Mouse (Mus musculus): ENCODE measurements around the gene Il4i1.

Gene Il4i1

DNA sequence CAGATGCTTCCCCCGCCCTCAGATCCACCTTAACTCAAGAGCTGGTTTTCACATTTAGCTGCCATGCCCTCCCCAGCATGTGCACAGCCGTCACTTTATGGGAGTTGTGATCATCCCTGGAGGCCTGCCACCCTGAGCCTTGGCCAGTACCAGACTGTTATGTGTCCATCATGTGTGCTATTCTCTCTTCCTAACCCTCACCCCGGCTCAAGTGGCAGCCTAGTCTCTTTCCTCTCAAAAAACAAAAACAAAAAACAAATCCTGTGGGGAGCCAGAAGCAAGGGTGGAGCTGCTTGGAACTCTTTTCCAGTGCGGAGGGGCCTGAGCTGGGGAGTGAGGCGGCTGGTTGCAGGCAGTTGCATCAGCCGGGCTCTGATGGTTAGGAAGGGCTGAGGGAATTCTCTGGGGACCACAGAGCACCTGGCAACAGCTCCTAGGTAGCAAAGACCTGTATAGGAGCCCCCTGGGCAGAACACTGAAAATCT is 2.6 kb downstream of the Il4i1 start:
- no peak for DNase-seq (ENCODE audit: low read depth, low spot score)

DNA sequence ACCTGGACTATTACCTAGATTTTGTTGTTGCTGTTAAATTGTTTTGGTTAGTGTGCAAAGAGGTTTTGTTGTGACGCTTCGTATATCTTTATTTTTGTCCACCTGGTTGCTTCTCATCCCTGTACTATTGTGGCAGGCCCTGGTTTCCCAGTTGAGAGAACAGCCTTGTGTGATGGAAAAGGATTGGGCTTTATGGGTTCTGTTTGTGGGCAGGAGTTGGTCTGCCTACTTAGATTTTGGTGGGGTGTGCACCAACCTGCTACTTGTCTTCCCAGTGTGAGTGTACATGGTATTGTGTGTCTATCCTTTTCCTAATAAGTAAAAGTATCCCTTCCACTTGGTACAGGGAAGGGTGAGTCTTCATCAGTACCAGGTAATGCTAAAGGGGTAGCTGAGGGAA is 3.2 kb downstream of the Il4i1 start:
- no peak for DNase-seq (ENCODE audit: low read depth, low spot score)

DNA sequence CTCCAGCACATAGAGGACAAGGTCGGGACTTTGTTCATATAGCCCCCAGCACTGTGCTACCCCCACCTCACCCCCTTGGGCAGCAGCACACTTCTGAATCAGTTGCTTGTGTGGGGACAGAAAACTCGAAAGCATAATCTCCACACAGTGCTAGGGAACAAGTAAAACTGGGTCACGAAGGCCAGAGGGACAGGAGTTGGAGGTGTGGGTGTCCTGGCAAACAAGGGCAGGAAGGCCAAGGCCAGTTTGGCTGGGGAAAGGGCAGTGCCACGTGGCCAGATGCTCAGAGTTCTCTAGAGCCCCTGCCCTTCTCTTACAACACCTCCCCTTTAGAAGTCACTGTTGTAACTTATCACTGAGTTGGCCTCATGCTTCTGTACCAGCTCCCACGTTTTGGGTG is 3.7 kb downstream of the Il4i1 start:
- no peak for DNase-seq (ENCODE audit: low read depth, low spot score)

DNA sequence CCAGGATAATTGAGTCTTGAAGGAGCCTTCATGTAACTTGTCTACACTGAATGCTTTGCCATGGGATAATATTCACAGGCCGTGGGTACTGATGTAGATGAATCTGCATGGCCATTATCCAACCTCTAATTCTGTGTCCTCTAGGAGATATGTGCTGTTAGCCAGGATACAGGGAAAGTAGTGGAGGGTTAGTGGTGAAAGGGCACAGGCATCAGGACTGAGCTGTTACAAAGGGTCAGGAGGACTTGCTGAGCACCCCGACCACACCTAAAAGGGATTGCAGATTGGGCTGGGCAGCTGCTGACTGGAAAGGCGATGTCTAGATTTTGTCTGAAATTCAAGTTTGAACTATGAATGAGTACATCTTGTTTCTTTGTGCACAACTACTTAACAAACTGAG is 4.3 kb downstream of the Il4i1 start:
- DNase-seq (ENCODE audit: low read depth, low spot score): no peak

DNA sequence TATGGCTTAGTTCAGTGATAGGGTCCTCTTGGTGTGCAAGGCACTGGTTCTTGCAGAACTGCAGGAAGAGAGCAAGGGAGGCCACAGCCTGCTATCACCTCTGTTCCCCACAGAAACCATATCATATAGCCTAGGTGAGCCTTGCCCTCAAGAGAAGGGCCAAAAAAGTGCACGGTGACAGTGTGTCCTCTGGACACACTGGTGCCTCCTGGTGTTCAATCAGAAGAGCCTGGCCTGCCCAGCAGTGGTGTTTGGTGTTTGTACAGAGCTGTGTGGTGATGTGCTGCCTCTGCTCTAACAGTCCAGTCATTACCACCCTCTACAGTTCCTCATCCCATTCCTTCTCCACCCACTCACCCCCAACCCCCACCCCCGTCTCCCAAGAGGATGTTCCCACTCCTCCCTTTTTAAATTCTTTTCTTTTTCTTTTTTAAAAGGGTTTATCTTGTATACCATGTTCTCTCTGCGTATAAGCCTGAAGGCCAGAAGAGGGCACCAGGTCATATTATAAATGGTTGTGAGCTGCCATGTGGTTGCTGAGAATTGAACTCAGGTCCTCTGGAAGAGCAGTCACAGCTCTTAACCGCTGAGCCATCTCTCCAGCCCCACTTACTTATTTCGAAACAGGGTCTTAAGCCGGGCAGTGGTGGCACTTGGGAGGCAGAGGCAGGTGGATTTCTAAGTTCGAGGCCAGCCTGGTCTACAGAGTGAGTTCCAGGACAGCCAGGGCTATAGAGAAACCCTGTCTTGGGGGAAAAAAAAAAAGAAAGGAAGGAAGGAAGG is 5.7 kb downstream of the Il4i1 start:
- DNase-seq (ENCODE audit: low read depth, low spot score): no peak

DNA sequence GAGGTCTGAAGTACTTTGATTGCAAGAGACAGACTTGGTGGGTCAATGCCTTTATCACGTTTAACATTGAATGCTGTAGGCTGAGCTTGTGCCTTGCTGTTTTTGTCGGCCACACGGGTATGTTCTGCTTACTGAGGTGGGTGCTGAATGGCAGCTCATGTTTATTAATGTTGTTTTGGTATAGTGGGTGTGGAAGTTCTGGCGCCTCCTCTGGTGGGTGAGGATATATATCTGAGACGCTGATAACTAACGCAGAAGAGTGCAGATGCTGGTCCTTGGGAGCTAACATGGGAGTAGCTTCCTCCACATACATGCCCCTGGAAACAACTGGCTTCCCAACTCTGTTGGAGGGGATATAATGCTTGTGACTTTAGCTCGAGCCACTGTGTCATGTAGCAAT is 7.2 kb downstream of the Il4i1 start:
- no peak for DNase-seq (ENCODE audit: low read depth, low spot score)

DNA sequence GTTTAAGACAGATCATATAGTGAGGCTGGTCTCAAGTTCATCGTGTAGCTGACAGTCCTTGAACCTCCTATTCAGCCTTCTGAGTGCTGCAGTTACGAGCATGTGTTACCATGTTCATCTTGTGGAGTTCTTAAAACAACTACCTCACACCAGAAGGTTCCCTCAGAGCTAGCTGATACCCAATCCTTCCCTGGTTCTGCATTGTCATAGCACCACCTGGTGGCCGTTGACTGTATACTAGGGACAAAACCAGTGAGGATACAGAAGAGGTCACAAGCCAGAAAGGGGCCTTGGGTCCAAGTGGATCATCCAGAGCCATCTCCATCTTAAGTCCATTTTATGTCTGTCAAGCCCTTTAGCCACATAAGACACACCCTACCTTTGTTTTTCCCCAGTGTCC is 8.7 kb downstream of the Il4i1 start:
- DNase-seq (ENCODE audit: low read depth, low spot score): peak; percentile 72

DNA sequence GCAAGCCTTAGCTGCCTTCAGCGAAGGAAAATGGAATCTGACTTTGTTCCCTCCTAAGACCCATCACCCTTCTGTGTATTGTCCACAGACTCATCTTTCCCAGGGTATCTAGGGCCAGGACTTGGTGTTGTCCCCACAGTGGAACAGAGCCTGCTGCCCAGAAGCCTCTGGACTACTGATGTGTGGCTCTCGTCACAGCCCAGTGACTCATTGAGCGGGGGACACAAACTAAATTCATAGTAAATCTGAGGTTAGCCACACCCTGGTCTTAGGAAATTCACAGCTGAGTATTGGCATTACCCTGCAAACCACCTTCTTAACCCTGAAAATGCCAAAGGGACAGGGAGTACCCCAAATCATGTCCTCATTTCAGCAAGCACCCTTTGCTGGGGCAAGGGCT is 10.6 kb downstream of the Il4i1 start:
- DNase-seq (ENCODE audit: low read depth, low spot score): no peak

DNA sequence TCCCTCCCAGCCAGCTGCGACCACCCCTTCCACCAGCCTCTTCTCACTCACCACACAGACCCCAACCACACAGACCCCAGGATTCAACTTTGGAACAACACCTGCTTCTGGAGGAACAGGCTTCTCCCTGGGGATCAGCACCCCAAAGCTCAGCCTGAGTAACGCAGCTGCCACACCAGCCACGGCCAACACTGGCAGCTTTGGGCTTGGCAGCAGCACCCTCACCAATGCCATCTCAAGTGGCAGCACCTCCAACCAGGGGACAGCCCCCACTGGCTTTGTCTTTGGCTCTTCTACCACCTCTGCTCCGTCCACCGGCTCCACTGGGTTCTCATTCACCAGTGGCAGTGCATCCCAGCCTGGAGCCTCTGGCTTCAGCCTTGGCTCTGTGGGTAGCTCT is 12.5 kb downstream of the Il4i1 start:
- DNase-seq (ENCODE audit: low read depth, low spot score): no peak

DNA sequence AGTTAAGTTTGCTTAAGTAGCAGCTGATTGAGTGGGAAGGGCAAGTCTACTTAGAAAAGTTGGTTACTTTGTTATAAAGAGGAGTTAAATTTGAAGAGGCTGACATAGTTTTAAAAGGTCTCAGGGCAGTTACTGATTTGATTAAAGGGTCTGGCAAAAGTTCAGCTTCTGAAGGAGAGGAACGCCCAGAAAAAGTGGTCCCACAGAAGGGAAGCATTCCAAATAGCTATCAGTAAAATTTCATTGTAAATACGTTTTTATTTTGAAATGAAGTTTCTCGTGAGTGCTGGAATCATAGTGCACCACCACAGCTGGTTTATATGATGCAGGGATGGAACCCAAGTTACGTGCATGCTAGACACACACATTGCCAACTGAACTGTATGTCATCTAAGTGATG is 16.6 kb downstream of the Il4i1 start:
- DNase-seq (ENCODE audit: low read depth, low spot score): no peak

DNA sequence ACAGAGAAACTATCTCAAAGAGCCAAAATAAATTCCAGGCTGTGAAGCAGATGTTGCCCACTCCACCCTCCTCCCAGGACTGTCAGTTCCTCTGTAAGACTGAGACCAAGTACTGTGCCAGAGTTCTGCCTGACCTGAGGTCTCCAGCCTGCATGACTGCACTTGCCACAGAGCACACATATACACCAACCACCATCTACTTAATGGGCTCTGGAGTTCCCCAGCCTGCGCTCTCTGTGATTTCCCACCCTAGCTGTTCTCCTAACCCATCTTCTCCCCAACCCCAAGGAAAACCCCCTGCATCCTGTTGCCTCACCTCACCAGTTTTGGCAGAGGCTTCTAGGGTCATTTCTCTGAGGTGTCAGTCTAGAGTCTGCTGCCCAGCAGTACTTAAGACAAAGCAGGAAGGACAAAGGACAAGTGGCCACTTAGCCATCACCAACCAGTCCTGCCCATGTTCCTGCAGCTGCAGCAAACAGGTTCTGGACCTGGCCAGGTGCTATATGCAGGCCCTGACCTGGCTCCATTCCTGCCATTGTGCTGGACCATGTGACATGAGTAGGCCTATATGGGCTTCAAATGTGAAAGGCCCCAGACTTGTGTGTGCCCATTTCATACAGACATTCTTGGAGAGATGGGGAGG is 19.3 kb downstream of the Il4i1 start:
- DNase-seq (ENCODE audit: low read depth, low spot score): no peak

DNA sequence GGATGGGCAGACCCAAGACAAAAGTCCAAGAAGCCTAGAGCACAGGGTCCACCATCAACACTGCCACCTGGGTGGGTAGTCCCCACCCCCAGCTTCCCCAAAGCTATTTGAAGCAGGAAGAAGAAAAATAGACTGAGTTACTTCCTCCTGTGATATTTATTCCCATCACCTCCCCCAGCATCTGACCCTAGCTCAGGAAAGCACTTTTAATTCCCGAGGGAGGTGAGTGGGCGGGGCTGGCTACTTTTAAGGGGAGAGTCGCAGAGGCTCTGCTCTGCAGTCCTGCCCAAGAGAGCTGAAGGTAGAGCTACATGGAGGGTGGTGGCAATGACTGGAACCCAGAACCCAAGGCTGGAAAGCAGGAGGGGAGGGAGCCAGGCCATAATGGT is 19.8 kb downstream of the Il4i1 start:
- no peak for DNase-seq (ENCODE audit: low read depth, low spot score)

DNA sequence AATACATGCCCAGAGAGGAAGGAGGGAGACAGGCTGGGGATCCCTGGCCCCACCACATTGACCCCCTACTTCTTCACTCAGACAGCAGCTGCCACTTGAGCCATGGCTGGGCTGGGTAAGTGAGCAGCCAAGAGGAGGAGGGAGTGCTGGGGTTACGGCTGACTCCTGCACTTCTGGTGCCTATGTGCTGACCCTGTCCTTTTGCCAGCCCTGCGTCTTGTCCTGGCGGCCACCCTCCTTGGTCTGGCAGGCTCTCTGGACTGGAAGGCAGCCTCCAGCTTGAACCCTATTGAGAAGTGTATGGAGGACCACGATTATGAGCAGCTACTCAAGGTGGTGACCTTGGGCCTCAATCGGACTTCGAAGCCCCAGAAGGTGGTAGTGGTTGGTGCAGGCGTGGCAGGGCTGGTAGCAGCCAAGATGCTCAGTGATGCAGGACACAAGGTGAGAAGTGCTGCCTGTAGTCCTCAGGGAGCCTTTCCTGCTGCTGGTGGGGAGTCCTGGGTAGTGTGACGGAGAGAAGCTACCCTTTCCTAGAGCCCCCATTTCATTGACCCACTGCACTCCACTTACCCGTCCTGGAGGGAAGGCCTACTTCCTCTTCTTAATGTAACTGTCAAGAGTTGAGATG is 20.4 kb downstream of the Il4i1 start:
- no peak for DNase-seq (ENCODE audit: low read depth, low spot score)

DNA sequence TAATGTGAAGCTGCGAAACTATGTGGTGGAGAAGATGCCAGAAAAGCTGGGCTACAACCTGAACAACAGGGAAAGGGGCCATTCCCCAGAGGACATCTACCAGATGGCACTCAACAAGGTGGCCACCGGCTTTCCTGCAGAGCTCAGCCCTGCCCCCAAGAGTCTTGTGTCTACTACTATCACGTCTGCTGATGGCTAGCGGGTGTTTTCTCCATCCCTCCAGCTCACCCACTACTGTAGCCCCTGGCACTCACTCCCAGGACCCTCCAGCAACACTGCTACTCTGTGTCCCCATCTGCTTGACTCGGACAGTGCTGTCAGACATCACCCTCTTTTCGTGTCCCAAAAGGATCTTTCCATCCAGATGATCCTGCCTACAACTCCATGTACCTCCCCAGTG is 21.9 kb downstream of the Il4i1 start:
- DNase-seq (ENCODE audit: low read depth, low spot score): no peak

DNA sequence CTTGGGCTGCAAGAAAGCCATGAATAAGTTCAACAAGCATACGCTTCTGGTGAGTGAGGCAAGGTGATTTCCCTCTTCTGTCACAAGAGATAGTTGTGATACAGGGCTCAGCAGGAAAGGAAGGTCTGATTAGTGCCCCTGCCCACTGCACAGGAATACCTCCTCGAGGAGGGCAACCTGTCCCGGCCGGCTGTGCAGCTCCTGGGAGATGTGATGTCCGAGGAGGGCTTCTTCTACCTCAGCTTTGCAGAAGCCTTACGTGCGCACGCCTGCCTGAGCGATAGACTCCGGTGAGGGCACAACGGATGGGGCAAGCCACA is 22.9 kb downstream of the Il4i1 start:
- DNase-seq (ENCODE audit: low read depth, low spot score): no peak

DNA sequence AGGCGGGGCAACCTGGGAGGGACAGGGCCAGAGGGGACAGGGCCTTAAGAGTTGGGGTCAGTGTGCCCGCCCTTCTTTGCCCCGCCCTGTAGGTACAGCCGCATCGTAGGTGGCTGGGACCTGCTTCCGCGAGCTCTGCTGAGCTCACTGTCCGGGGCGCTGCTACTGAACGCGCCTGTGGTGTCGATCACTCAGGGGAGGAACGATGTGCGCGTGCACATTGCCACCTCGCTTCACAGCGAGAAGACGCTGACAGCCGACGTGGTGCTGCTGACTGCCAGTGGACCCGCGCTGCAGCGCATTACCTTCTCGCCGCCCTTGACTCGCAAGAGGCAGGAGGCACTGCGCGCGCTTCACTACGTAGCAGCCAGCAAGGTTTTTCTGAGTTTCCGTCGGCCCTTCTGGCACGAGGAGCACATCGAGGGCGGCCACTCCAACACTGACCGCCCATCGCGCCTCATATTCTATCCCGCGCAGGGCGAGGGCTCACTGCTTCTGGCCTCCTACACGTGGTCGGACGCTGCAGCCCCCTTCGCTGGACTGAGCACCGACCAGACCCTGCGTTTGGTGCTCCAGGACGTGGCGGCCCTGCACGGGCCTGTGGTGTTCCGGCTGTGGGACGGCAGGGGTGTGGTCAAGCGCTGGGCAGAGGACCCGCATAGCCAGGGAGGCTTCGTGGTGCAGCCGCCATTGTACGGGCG is 23.5 kb downstream of the Il4i1 start:
- no peak for DNase-seq (ENCODE audit: low read depth, low spot score)

DNA sequence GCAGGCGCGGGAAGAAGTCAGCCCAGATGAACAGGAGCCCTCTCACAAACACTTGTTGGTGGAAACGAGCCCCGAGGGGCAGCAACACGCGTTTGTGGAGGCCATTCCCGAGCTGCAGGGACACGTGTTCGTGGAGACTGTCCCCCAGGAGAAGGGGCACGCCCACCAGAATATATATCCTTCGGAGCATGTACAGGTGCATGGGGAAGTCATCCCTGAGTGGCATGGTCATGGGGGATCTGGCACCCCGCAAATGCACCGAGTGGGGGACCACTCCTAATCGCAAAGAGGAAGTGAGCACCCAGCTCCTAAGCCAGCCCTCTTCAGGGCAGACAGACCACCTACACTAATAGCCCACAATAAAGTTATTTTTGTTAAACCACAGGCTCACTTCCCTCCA is 24.2 kb downstream of the Il4i1 start:
- DNase-seq (ENCODE audit: low read depth, low spot score): no peak

DNA sequence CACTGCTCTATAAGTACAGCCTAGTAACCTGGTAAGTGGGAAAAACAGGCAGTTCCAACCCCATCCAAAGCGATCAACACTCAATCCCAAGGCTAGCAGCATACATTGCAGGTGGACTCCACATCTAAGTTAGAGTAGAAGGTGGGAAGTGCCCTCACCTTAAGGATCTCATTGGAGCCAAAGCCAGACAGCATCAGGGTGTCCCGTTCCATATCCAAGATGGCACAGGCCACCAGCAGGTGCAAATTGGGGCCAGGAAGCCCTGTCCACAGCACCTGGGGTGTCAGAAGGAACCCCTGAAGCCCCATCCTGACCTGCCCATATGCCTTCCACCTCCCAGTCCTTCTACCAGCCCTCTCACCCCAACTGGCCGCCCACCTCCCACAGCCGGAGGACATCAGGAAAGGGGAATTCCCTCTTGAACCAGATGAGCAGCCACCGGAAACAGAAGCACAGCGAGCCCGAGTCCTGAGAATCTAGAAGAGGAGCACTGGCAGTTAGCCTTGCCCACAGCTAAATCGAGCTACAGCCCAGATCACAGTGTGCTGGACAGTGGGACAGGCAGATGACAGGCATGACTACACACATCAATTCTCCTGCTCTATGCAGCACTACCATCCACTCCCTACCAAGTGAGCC is 25.8 kb downstream of the Il4i1 start:
- no peak for DNase-seq (ENCODE audit: low read depth, low spot score)

DNA sequence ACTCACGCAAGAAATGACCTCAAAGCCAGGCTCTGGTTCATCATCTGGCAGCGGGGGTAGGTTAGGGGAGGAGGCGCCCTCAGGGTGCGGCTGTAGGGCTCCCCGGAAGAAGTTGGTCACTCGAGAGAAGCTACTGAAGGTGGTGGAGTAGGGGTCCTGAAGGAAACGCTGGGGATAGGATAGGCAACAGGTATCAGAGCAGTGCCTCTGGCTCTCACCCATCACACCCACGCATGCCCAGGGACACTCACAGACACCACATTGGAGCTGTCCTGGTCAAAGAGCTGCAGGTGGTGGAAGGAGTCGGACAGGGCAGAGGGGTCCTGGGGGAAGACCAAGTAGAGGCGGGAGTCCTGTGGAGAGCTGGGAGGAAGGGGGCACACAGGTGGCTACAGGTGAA is 28.8 kb downstream of the Il4i1 start:
- DNase-seq (ENCODE audit: low read depth, low spot score): no peak

DNA sequence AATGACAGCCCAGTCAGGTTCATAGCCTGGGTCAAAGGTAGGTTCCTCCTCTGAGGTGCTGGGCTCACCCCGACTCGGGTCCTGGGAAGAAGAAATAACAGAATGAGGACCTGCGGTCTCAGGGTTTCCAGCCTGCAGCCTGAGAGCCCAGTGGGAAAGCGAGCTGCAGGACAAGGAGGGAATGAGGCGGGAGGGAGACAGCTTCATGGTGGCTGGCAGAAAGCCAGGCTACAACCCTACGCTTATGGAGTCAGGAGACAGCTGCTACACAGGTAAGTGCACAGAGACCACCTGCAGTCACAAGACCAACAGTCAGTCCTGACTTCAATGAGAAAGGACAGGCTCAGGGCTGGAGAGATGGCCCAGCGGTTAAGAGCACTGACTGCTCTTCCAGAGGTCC is 30.6 kb downstream of the Il4i1 start:
- DNase-seq (ENCODE audit: low read depth, low spot score): no peak

DNA sequence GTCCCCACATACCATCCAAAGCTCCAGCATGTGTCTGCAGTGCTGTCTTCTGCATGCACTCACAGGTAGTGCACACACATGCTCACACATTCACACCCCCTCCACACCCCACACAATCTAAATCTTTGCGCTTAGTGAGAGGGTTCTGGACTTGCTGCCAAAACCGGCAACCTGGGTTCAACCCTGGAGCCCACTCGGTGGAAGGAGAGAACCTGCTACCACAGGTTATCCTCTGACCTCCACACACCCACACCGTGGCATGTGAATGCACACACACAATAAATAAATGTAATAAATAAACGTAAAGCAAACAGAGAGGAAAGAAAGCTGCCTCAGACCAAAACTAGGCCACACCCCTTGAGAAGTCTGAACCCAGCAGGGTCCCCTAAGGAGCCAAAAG is 31.6 kb downstream of the Il4i1 start:
- no peak for DNase-seq (ENCODE audit: low read depth, low spot score)
